Mouse (Mus musculus): ENCODE measurements around the gene Raly.

DNA sequence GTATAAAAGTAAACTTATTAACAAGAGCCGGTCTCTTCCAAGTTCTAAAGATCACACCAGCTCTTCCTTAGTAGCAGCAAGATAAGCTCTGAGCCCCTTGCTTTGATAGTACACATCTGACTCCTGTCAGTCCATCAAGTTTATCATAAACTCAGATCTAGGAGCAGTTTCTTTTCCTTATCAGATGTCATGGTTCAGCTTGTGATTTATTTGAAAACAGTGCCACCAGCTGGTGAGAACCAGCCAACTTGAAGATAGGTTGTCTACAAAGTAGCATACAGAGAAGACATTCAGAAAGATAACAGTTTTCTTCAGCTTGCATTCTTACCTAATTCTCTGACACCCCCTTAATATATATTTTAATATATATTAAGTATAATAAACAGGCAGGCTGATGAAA, 64.5 kb downstream of the Raly start:
- TF ChIP-seq CTCF (IDR thresholded peaks at IDR 0.05; ENCODE audit: insufficient read depth, low read length) (no peak), POLR2A (IDR thresholded peaks at IDR 0.05; ENCODE audit: borderline replicate concordance, extremely low read depth, low read depth, low read length) (no peak)
